Mouse (Mus musculus): Measurements from ENCODE around the gene Adcy1. TPM values are rescaled to one million over a fixed set of nuclear protein-coding genes. Genes with fewer than 3 reads are reported as not detected.

Adcy1 gene
- 0.11 TPM for polyA plus RNA-seq (2015; fragmentation: Illumina TruSeq; extraction: RNeasy Lipid Tissue Mini Kit (QIAGEN cat#74804); ENCODE audit: insufficient read depth, low read depth, low replicate concordance)

GRCm38 (mm10) chr11:7063001-7063584 lies at the start of gene Adcy1:
TSS of gene Adcy1 (plus strand) at chr11:7063489.

DNA sequence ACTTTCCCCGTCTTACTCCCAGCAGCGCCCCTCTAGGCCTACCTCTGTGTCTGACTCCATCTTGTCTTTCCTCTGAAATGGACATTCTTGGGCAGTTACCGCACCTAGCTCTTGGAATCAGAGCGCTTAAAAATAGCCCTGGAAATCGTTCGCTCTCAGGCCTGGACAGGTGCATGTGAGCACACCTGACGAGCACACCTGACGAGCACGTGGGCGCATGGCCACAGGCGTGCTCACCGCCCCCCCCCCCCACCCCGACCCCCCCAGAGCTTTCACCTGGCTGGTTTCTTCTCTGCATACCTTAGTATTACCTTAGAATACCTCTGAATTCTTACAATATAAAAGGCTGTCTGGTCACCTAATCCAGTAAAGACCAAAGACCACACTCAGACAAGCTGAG lies 125.2 kb downstream of the Adcy1 start, which contains the start of gene Gm11985:
TSS of gene Gm11985 (minus strand) at position 101 of the 400 bp plus-strand sequence.

DNA sequence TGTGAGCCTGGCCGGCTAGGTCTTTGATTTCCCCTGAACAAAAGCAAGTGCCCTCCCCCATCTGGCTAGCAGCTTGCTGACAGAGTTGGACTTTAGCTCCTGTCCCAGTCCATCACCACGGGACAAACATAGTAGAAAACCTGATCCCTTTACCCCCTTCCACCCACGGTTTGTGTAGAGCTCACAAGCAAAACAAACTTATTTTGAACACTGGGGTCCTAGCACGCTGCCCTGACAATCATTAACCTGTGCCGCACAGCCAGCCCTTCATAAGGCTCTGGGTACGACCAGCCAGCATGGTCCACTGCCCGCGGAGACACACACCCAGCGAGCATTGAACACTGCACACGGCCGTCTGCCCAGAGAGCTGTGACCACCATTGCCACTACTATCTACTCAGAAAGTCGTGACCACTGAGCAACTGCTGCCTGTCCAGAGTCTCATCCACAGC lies 134.2 kb downstream of the Adcy1 start, which contains the start of gene Igfbp1:
TSS of gene Igfbp1 (plus strand) at position 292 of the 451 bp plus-strand sequence.

GRCm38 (mm10) chr11:7213501-7214341 lies 150.4 kb downstream of the Adcy1 start, which contains the start of gene Igfbp3:
TSS of gene Igfbp3 (minus strand) at chr11:7213923.

Other genes with a start within 250 kb of the Adcy1 start
- not detected for gene Gm11983, start 225.8 kb upstream of the Adcy1 start, polyA plus RNA-seq (2015; fragmentation: Illumina TruSeq; extraction: RNeasy Lipid Tissue Mini Kit (QIAGEN cat#74804); ENCODE audit: insufficient read depth, low read depth, low replicate concordance)
- not detected for gene Gm11985, start 125.1 kb downstream of the Adcy1 start, polyA plus RNA-seq (2015; fragmentation: Illumina TruSeq; extraction: RNeasy Lipid Tissue Mini Kit (QIAGEN cat#74804); ENCODE audit: insufficient read depth, low read depth, low replicate concordance)
- gene Igfbp1, start 134.3 kb downstream of the Adcy1 start, polyA plus RNA-seq (2015; fragmentation: Illumina TruSeq; extraction: RNeasy Lipid Tissue Mini Kit (QIAGEN cat#74804); ENCODE audit: insufficient read depth, low read depth, low replicate concordance) = not detected
- gene Igfbp3, start 150.4 kb downstream of the Adcy1 start, polyA plus RNA-seq (2015; fragmentation: Illumina TruSeq; extraction: RNeasy Lipid Tissue Mini Kit (QIAGEN cat#74804); ENCODE audit: insufficient read depth, low read depth, low replicate concordance) = 100 TPM

All from pancreas, adult 10 weeks (tissue).